Mouse (Mus musculus) embryonic facial prominence, embryonic 15.5 days (tissue): ENCODE measurements around the gene Maml3. TPM values are rescaled to one million over a fixed set of nuclear protein-coding genes. Genes with fewer than 3 reads are reported as not detected.
A peak's percentile ranks its signal among the peaks of the same experiment; 100 is the strongest.

Experiments used
- ATAC-seq: fragments of 200-750 bp; cut with Nextera tagmentation; 2 replicates; pipeline ENCODE4 v1.8.0; 2017; ENCODE audit warnings: low read depth, moderate TSS enrichment; ENCODE audit not compliant: insufficient number of reproducible peaks, low FRiP score, low TSS enrichment
- H3K27ac ChIP-seq: fragments of 300-500 bp; sonication (generic); replicated peaks from 2 replicates; pipeline ENCODE4 v1.5.1; 2015; ENCODE audit warnings: mild to moderate bottlenecking, inconsistent platforms
- H3K27me3 ChIP-seq: fragments of 300-500 bp; sonication (generic); 2 replicates; pipeline ENCODE4 v1.6.1; 2015; ENCODE audit warnings: inconsistent platforms
- H3K36me3 ChIP-seq: fragments of 300-500 bp; sonication (generic); 2 replicates; pipeline ENCODE4 v1.6.1; 2015; ENCODE audit warnings: mild to moderate bottlenecking, inconsistent platforms
- H3K4me1 ChIP-seq: fragments of 300-500 bp; sonication (generic); 2 replicates; pipeline ENCODE4 v1.6.1; 2015; ENCODE audit warnings: inconsistent platforms
- H3K4me2 ChIP-seq: fragments of 300-500 bp; sonication (generic); replicated peaks from 2 replicates; pipeline ENCODE4 v1.6.1; 2015; ENCODE audit warnings: mild to moderate bottlenecking, inconsistent platforms
- H3K4me3 ChIP-seq: fragments of 300-500 bp; sonication (generic); replicated peaks from 2 replicates; pipeline ENCODE4 v1.5.1; 2015; ENCODE audit warnings: mild to moderate bottlenecking, inconsistent platforms
- H3K9ac ChIP-seq: fragments of 300-500 bp; sonication (generic); 2 replicates; pipeline ENCODE4 v1.6.1; 2015; ENCODE audit warnings: inconsistent platforms
- H3K9me3 ChIP-seq: fragments of 300-500 bp; sonication (generic); replicated peaks from 2 replicates; pipeline ENCODE4 v1.6.1; 2016; ENCODE audit warnings: inconsistent platforms
- WGBS: fragments of 180-500 bp; shearing (Covaris S2); methylation state at CpG from one replicate; pipeline ENCODE4 v1.1.7; 2015; 5-methylcytosine and 5-hydroxymethylcytosine counted together
- polyA plus RNA-seq: library from polyadenylated mRNA; unstranded; fragments of >200 nt; fragmentation: Nextera tagmentation; extraction: Ambion mirVana; gene quantifications from 2 replicates; pipeline ENCODE4 v1.2.1, GENCODE M21; 2015

Gene Maml3
- polyA plus RNA-seq, 1 experiment from 2014 or later, result 6.5 TPM

GRCm38 (mm10) chr3:51819109-51819508 lies 285.8 kb downstream of the Maml3 start:
- Histone ChIP-seq H3K36me3 (no peaks in the 10 kb centered on the region), H3K9ac (no peak overlapping the region)
- 66% methylated on average over 7 of the region's 7 CpGs for WGBS

GRCm38 (mm10) chr3:51817919-51818318 lies 287.0 kb downstream of the Maml3 start:
- WGBS, result 82% methylated on average over 15 of the region's 15 CpGs

More at GRCm38 (mm10) chr3:51819109-51819508, 285.8 kb downstream of the Maml3 start:
- H3K9me3 ChIP-seq, result no peaks in the 10 kb centered on the region
- H3K4me3 ChIP-seq, result no peak overlapping the region
- no peak overlapping the region for H3K4me2 ChIP-seq
- no peak for ATAC-seq
- H3K27ac ChIP-seq, result no peak overlapping the region
- H3K27me3 ChIP-seq, result no peaks in the 10 kb centered on the region
- no peaks in the 10 kb centered on the region for H3K4me1 ChIP-seq

GRCm38 (mm10) chr3:51817329-51817728 lies 287.5 kb downstream of the Maml3 start:
- H3K4me2 ChIP-seq, result no peak overlapping the region
- H3K27ac ChIP-seq, result no peak overlapping the region
- H3K4me3 ChIP-seq, result no peak overlapping the region
- H3K9me3 ChIP-seq, result no peaks in the 10 kb centered on the region
- no peak overlapping the region for H3K9ac ChIP-seq
- H3K27me3 ChIP-seq, result no peaks in the 10 kb centered on the region
- 82% methylated on average over 6 of the region's 6 CpGs for WGBS
- no peak for ATAC-seq
- no peaks in the 10 kb centered on the region for H3K4me1 ChIP-seq
- H3K36me3 ChIP-seq, result no peaks in the 10 kb centered on the region

More at GRCm38 (mm10) chr3:51817919-51818318, 287.0 kb downstream of the Maml3 start:
- Histone ChIP-seq H3K9me3 (no peaks in the 10 kb centered on the region), H3K27ac (no peak overlapping the region), H3K9ac (no peak overlapping the region), H3K27me3 (no peaks in the 10 kb centered on the region), H3K4me1 (no peaks in the 10 kb centered on the region), H3K4me3 (no peak overlapping the region), H3K4me2 (no peak overlapping the region), H3K36me3 (no peaks in the 10 kb centered on the region)
- ATAC-seq, result no peak

- Histone ChIP-seq H3K36me3 (no peaks in the 10 kb centered on the region), H3K4me2 (no peak overlapping the region), H3K27ac (no peak overlapping the region), H3K4me3 (no peak overlapping the region), H3K27me3 (no peaks in the 10 kb centered on the region), H3K9me3 (no peaks in the 10 kb centered on the region), H3K4me1 (no peaks in the 10 kb centered on the region), H3K9ac (no peak overlapping the region)
- WGBS, result 60% methylated on average over 7 of the region's 7 CpGs
- ATAC-seq, result no peak
Measured at GRCm38 (mm10) chr3:51816517-51817285, 288.2 kb downstream of the Maml3 start.

- no peak for ATAC-seq
- Histone ChIP-seq H3K36me3 (no peaks in the 10 kb centered on the region), H3K27me3 (no peaks in the 10 kb centered on the region), H3K4me1 (no peaks in the 10 kb centered on the region), H3K9ac (no peak overlapping the region), H3K9me3 (no peaks in the 10 kb centered on the region), H3K27ac (no peak overlapping the region), H3K4me2 (no peak overlapping the region), H3K4me3 (no peak overlapping the region)
- 81% methylated on average over 4 of the region's 4 CpGs for WGBS
Measured at GRCm38 (mm10) chr3:51814073-51814472, 290.8 kb downstream of the Maml3 start.

- H3K4me3 ChIP-seq, result no peak overlapping the region
- no peak overlapping the region for H3K4me2 ChIP-seq
- WGBS, result 93% methylated on average over 5 of the region's 5 CpGs
- no peak for ATAC-seq
- H3K4me1 ChIP-seq, result no peaks in the 10 kb centered on the region
- H3K36me3 ChIP-seq, result no peaks in the 10 kb centered on the region
- no peaks in the 10 kb centered on the region for H3K9me3 ChIP-seq
- H3K9ac ChIP-seq, result no peak overlapping the region
- H3K27me3 ChIP-seq, result no peaks in the 10 kb centered on the region
- H3K27ac ChIP-seq, result no peak overlapping the region
Measured at GRCm38 (mm10) chr3:51813186-51813585, 291.7 kb downstream of the Maml3 start.

- Histone ChIP-seq H3K4me3 (no peak overlapping the region), H3K9me3 (no peaks in the 10 kb centered on the region), H3K9ac (no peak overlapping the region), H3K4me1 (no peaks in the 10 kb centered on the region), H3K27ac (no peak overlapping the region), H3K36me3 (no peaks in the 10 kb centered on the region), H3K4me2 (no peak overlapping the region), H3K27me3 (no peaks in the 10 kb centered on the region)
- WGBS, result 85% methylated on average over 7 of the region's 7 CpGs
- no peak for ATAC-seq
Measured at GRCm38 (mm10) chr3:51810731-51811130, 294.1 kb downstream of the Maml3 start.

GRCm38 (mm10) chr3:51809822-51810221 lies 295.1 kb downstream of the Maml3 start:
- no peaks in the 10 kb centered on the region for H3K36me3 ChIP-seq
- no peaks in the 10 kb centered on the region for H3K27me3 ChIP-seq
- no peak overlapping the region for H3K4me2 ChIP-seq
- 0 out of 2 replicates have a peak, but pooled peaks cover under 1% of the 10 kb centered on the region for H3K4me1 ChIP-seq
- no peak overlapping the region for H3K4me3 ChIP-seq
- H3K9me3 ChIP-seq, result no peaks in the 10 kb centered on the region
- WGBS, result 41% methylated on average over 7 of the region's 7 CpGs
- ATAC-seq, result no peak
- no peak overlapping the region for H3K27ac ChIP-seq
- H3K9ac ChIP-seq, result no peak overlapping the region

- Histone ChIP-seq H3K4me2 (no peak overlapping the region), H3K4me1 (peaks cover 11% of the 10 kb centered on the region; the same call in 1 of the 2 replicates), H3K27ac (0 out of 2 replicates have a peak overlapping the region, but pooled peaks have one; percentile 22), H3K36me3 (no peaks in the 10 kb centered on the region), H3K4me3 (no peak overlapping the region), H3K27me3 (no peaks in the 10 kb centered on the region), H3K9me3 (no peaks in the 10 kb centered on the region), H3K9ac (no peak overlapping the region)
- ATAC-seq, result peak; percentile 28; the same call in 1 of the 2 replicates
- WGBS, result 74% methylated on average over 16 of the region's 16 CpGs
Measured at GRCm38 (mm10) chr3:51807981-51808870, 296.6 kb downstream of the Maml3 start.

- Histone ChIP-seq H3K4me2 (no peak overlapping the region), H3K9ac (no peak overlapping the region), H3K27ac (no peak overlapping the region), H3K9me3 (no peaks in the 10 kb centered on the region), H3K4me1 (peaks cover 11% of the 10 kb centered on the region; the same call in 1 of the 2 replicates), H3K27me3 (no peaks in the 10 kb centered on the region), H3K36me3 (no peaks in the 10 kb centered on the region), H3K4me3 (no peak overlapping the region)
- 30% methylated on average over 13 of the region's 13 CpGs for WGBS
- no peak for ATAC-seq
Measured at GRCm38 (mm10) chr3:51805488-51806318, 299.2 kb downstream of the Maml3 start.
